Mouse (Mus musculus) T-helper 17 cell (primary cell): ENCODE results near the gene Cd44.

Experiments used
- in situ Hi-C, 2 experiments: fragments of 300-600 bp; cut with MboI, MseI; formaldehyde crosslinking; loops; 1 replicate in 1 of 2; 2 replicates in 1 of 2; pipeline ENCODE4 v1.15.1; 2025; ENCODE audit warnings: high pct_unique_total_duplicates in 2 of 2

Gene Cd44

GRCm38 (mm10) chr2:102873848-102874247, 27.6 kb downstream of the Cd44 start:
- in situ Hi-C loops, result no loop called here

DNA sequence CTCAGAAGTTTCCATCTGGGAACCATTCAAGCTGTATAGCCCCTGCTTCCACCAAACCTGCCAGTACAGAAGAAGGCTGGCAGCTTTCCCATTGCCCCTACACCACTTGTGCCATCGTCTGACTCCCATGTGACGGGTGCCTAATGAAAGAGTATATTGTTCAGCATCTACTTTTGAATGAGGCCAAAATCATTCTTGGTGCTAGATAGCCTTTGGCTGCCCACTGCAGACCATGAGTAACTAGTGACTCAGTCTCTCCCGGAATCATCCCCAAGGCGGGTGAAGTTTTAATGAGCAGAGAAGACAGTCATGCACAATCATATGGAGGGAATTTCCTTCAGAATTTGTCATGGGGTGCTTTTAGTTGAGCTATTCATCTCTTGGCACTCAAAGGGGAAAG, 28.3 kb downstream of the Cd44 start:
- in situ Hi-C loops, result no loop called here

- in situ Hi-C loops, result no loop called here
These were observed 29.0 kb downstream of the Cd44 start for GRCm38 (mm10) chr2:102872436-102872835.

GRCm38 (mm10) chr2:102868444-102868843, 33.0 kb downstream of the Cd44 start:
- in situ Hi-C loops, result no loop called here

DNA sequence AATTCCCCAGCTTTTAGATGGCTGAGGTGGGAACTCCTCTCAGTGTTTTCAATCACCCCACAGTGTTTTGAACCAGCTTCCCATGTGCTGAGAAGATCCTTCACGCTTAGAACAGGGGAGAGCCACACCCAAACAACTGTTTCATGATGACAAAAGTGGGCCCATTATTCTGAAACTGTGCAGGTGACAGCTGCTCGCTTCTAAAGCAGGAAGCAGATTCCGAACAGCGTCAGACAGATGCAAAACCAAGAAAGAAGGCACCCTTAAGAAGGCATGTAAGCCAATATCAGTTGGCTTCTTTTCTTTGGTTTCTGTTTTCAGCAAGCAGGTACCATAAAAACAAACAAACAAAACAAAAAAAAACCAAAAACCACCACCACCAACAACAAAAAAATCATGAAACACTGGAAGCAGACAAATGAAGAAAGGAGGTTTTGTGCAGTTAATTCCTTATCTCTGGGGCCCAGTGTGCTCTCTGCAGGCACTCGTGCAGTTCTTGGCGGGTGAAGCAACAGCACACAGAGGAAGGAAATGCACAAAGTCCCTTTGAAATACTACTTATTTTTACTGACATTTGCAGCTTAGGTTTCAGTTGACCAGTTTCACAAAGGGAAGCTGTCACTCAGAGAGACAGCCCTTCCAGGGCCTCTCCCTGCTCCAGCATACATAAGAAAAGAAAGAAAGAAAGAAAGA, 33.9 kb downstream of the Cd44 start:
- in situ Hi-C loops, result no loop called here

DNA sequence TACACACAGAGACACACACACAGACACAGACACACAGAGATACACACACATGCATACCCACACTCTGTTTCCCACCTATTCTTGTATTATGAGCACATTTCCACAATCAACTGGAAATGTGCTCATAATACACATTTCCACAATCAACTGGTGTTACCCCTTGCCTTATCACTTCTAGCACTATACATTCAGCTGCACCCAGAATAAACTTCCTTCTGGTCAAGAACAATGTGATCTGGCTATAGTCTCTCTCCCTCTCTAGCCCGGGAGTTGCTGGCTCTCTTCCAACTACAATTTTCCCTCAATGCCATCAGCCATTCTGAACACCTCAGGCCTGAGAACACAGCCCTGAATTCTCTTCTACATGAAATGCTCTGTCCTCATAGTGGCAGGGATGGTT, 34.9 kb downstream of the Cd44 start:
- in situ Hi-C loops, result no loop called here

GRCm38 (mm10) chr2:102865354-102865752, 36.1 kb downstream of the Cd44 start:
- in situ Hi-C loops, result no loop called here

DNA sequence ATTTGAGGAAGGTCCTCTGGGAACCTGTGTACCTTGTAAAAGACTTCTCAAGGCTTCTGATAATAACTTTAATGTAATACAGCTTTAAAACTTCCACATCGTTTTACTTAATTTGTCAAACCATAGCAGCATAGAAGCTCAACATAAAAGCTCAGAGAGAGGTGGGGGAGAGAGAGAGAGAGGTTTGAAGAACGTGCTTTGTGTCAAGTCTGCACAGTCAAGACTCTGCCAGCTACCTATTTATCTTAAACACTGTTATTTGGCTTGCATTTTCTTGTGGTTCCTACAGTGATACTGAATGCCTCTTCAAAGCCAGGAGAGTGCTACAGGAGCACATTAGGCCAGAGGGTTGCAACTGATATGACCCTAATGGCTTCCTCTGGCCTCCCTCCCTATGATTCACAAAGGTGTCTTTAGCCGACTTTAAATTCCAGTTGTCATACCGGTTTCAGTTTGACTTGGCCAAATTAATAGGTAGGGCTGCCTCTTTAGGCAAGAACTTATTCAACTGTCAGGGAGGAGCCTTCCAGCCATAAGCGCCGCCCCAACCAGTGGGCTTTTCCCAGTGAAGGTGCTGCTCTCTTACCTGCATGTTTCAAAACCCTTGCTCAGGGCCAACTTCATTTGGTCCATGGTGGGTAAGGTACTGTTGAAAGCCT, 36.6 kb downstream of the Cd44 start:
- in situ Hi-C loops, result loop anchor here in 1 of 2 experiments (5.0 kb wide), 1 partner anchor 883 kb away; no protein-coding TSS in a partner anchor

DNA sequence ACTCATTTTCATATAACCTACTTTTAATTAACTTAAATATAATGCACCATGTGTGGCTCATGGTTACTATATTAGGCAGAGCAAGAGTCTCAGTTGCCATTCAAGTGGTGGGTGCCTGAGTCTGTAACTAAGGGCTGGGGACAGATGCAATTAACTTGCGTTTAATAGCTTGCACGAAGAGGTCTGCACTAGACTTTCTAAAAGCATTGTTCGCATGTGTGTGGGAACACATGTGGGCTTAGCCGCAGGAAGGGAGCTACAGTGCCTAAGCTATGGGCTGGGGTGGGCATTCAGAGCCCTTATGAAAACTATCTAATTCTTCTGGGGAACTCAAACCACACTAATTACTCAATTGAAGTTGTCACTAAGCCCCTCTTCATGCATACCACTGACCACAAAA, 37.4 kb downstream of the Cd44 start:
- in situ Hi-C loops, result loop anchor here in 1 of 2 experiments (5.0 kb wide), 1 partner anchor 882 kb away; no protein-coding TSS in a partner anchor

DNA sequence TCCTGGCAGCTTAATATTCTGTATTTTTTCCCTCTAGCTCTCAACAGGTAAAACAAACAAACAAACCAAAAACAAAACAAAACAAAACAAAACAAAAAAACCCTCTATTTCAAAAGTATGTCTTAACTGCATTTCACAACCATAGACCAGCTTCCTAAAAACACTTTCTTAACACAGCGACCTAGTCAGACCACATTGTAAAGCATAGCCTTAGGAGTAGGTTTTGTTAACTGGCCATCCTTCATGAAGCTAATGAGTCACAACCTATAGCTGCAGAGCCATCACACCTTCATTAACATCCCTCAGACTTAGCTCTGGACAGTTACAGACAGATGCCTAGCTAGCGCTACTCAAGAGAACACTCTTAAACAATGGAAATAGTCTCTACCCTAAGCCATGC, 37.9 kb downstream of the Cd44 start:
- in situ Hi-C loops, result loop anchor here in 1 of 2 experiments (5.0 kb wide), 1 partner anchor 881 kb away; no protein-coding TSS in a partner anchor

DNA sequence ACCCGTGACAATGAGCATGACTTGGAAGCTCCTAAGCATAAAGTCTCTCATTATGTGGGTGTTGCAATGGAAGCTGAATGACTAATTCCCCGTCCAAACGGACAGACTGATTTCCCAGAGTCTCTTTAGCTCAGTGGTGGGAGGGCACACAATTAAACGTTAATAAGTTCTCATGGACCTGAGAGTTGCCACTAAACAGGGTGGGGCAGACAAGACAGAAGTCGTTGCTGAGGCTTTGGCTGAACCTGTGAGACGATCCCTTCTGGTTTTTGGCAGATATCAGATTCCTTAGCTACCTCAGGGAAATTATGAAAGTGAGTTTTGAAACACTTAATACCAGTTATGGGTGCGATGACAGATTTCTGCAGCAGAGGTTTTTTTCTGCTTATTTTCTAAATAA, 38.8 kb downstream of the Cd44 start:
- in situ Hi-C loops, result loop anchor here in 1 of 2 experiments (5.0 kb wide), 1 partner anchor 880 kb away; no protein-coding TSS in a partner anchor

DNA sequence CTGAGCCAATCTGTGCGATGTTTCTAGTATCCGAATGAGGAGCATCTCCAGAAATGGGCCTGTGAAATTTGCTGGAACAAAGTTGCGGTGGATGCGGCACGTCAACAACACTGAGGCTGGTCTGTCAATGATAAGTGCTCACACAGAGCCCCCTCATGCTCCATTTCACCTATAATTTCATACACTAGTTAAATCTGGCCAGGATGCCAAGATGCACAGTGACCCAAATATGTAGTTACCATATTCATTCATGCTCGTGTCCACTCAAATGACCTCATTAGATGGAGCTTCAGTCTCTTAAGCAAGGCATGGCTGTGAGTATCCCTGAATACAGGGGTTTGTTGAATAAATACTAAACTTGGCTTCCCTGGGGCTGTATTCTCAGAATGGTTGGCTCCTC, 43.2 kb downstream of the Cd44 start:
- in situ Hi-C loops, result no loop called here

DNA sequence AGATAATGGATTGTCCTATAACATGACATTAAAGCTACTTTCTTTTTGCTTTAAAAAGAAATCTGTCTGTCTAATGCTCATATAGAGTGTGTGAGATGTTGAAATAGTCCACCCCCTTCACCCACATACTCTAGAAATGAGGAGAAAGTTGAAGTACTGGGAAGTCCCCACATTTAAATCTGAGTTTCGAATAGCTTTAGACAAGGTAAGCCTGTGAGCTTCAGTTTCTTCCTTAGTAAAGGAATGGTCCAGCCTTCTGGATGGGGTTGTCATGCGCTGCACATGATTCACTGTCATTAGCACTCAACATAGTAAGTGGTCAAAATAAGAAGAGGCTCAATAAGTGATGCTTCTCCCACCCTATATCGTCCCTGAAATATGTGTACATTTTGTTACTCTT, 48.2 kb downstream of the Cd44 start:
- in situ Hi-C loops, result no loop called here

DNA sequence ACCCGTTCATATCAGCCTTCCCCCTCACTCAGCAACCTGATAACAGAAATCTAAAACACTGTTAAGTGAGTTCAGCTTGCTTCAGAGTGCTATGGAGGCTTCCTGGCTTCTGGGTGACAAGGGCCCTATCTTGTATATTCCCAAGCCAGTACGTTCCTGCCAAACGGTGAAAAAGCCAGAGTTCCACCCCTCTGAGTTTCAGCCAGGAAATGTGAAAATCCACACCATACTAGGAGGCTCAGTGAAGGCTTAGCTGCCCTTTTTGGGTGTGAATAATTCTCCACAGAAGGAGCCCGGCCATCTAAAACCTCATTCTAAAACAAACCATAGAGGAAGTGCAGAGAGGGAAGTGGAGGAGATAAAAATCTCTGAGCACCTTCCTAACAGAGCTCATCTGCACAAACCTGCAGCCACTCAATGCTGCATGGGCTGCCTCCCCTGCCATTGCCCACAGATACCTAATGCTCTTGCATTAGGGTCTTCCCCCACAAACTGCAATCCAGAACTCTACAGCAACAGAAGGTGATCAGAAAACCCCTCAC, 49.5 kb downstream of the Cd44 start:
- in situ Hi-C loops, result no loop called here

DNA sequence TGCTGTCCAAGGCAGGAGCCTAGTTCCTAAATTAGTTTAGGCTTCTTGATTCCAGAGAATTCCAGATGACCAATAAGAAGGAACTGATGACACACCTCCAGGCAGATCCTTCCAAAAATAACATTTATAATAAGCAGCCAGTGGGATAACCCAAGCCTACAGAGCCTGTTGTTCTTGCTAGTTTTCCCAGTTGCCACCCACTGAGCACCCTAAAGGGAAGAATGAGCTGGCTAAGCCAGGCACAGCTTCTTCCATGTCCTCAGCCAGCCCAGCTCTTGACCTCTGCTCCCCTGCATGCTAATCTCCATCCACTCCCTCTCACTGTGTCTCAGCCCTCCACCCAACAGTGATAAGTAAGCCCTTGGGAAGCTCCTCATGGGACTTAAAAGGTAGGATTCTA, 51.4 kb downstream of the Cd44 start:
- in situ Hi-C loops, result no loop called here

DNA sequence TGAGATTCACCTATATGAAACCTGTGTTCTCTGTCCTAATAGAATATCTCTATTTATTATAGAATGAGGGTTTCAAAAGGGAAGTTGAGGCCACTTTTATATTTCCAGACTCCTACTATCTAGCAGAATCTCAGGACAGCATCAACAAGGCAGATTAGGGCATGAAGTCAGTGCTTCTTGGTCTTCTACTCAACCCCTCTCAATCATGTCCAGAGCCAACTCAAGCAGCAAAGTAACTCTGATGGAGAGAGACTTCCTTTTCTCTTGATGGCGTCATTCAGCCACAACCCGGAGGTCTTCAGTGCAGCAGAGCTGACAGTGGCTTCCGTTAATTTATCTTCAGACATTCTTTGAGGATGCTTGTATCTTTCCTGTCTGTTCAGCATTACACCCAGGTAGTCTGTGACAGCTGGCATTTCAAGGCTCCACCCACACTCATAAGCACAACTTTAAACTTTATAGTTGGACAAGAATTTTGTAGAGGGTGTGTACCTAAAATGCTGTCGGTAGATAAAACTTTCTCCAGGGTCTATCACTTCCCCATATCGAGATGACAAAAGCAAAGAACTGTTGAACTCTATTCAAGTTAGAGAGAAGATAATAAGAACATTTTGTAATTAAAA, 52.5 kb downstream of the Cd44 start:
- in situ Hi-C loops, result no loop called here

GRCm38 (mm10) chr2:102841231-102841630, 60.2 kb downstream of the Cd44 start:
- in situ Hi-C loops, result no loop called here

DNA sequence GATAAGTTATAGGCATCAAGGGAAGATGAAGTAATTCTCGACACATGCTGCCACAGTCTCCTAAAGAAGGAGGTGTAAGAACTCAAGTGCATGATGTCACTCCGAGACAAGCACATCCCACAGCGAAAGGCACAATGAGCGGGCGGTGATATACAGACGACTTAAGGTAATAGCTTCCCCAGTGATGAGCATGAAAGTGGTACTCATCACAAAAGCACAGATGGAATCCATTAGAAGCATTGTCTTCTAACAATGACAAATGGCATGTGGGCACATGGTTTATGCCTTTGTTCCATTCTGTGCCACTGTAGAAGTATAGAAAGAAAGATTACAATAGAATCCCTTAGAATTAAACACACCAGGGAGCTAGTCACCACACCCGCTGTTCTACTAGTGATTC, 63.3 kb downstream of the Cd44 start:
- in situ Hi-C loops, result no loop called here

GRCm38 (mm10) chr2:102831547-102831946, 69.9 kb downstream of the Cd44 start:
- in situ Hi-C loops, result no loop called here

GRCm38 (mm10) chr2:102829201-102829600, 72.3 kb downstream of the Cd44 start:
- in situ Hi-C loops, result no loop called here

DNA sequence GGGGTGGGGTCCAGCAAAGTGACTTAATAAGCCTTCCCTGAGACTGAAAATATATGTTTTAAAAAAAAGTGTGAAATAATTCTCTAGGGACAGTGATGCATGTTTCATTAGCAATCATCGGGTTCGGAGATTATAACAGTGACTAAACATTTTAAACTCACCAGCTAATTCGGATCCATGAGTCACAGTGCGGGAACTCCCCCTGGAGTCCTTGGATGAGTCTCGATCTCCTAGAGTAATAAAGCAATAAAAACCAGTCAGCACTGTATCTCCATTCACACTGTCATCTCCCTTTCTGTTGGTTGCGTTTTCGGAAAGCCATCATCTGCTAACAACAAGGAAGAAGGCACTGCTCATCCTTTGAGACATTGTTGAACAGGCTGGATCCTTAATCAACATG, 73.1 kb downstream of the Cd44 start:
- in situ Hi-C loops, result no loop called here

DNA sequence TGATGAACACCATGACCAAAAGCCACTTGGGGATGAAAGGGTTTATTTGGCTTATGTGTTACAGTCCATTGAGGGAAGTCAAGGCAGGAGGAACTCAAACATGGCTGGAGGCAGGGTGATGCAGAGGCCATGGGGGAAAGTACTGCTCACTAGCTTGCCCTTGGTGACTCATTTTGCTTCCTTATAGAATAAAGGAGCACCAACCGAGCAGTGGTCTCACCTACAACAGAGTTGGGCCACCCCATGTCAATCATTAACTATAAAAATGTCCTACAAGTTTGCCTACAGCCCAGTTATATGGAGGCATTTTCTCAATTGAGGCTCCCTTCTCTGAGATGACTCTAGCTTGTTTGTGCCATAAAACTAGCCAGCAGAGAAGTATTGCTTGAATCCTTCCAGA, 73.6 kb downstream of the Cd44 start:
- in situ Hi-C loops, result no loop called here
